Mouse (Mus musculus): Measurements from ENCODE around the gene Acvr1b. TPM values are rescaled to one million over a fixed set of nuclear protein-coding genes. Genes with fewer than 3 reads are reported as not detected.
A peak's percentile ranks its signal among the peaks of the same experiment; 100 is the strongest.

Acvr1b gene
- polyA plus RNA-seq, 1 experiment from 2014 or later: 5.5 TPM

- Histone ChIP-seq H3K4me1 (peaks cover 19% of the 10 kb centered on the region), H3K4me3 (no peak overlapping the region), H3K27me3 (replicated peaks; ENCODE audit: low read depth, poor library complexity, severe bottlenecking) (peaks cover 20% of the 10 kb centered on the region), H3K36me3 (replicated peaks) (no peaks in the 10 kb centered on the region), H3K27ac (replicated peaks) (no peak overlapping the region), H3K9me3 (no peaks in the 10 kb centered on the region)
- 80% methylated on average over 10 of the region's 10 CpGs for WGBS
- DNase-seq (ENCODE audit: low spot score): no peak
Measured at GRCm38 (mm10) chr15:101170413-101170980, 3.4 kb upstream of the Acvr1b start.

- H3K27ac ChIP-seq (replicated peaks): no peak overlapping the region
- DNase-seq (ENCODE audit: low spot score): no peak
- no peaks in the 10 kb centered on the region for H3K9me3 ChIP-seq
- peaks cover 17% of the 10 kb centered on the region for H3K27me3 ChIP-seq (replicated peaks; ENCODE audit: low read depth, poor library complexity, severe bottlenecking)
- H3K36me3 ChIP-seq (replicated peaks): no peaks in the 10 kb centered on the region
- H3K4me3 ChIP-seq: no peak overlapping the region
- WGBS: 82% methylated on average over 4 of the region's 4 CpGs
- peaks cover 20% of the 10 kb centered on the region for H3K4me1 ChIP-seq
Measured at GRCm38 (mm10) chr15:101171272-101171671, 2.6 kb upstream of the Acvr1b start.

- no peak for DNase-seq (ENCODE audit: low spot score)
- peaks cover 28% of the 10 kb centered on the region for H3K4me1 ChIP-seq
- WGBS: 88% methylated on average over 2 of the region's 2 CpGs
- H3K27ac ChIP-seq (replicated peaks): no peak overlapping the region
- no peaks in the 10 kb centered on the region for H3K9me3 ChIP-seq
- peaks cover 17% of the 10 kb centered on the region for H3K27me3 ChIP-seq (replicated peaks; ENCODE audit: low read depth, poor library complexity, severe bottlenecking)
- H3K4me3 ChIP-seq: no peak overlapping the region
- H3K36me3 ChIP-seq (replicated peaks): no peaks in the 10 kb centered on the region
Measured at GRCm38 (mm10) chr15:101172016-101172415, 1.9 kb upstream of the Acvr1b start.

- peaks cover 49% of the 10 kb centered on the region for H3K4me1 ChIP-seq
- H3K9me3 ChIP-seq: no peaks in the 10 kb centered on the region
- DNase-seq (ENCODE audit: low spot score): peak; percentile 29
- H3K27ac ChIP-seq (replicated peaks): peak overlapping the region; percentile 97
- peaks cover 14% of the 10 kb centered on the region for H3K27me3 ChIP-seq (replicated peaks; ENCODE audit: low read depth, poor library complexity, severe bottlenecking)
- no peaks in the 10 kb centered on the region for H3K36me3 ChIP-seq (replicated peaks)
- H3K4me3 ChIP-seq: peak overlapping the region; percentile 92
- under 1% methylated on average over 46 of the region's 46 CpGs for WGBS
Measured at GRCm38 (mm10) chr15:101174294-101175130, 645 bp downstream of the Acvr1b start.

- Histone ChIP-seq H3K27ac (replicated peaks) (peak overlapping the region; percentile 97), H3K27me3 (replicated peaks; ENCODE audit: low read depth, poor library complexity, severe bottlenecking) (peaks cover 14% of the 10 kb centered on the region), H3K9me3 (no peaks in the 10 kb centered on the region), H3K36me3 (replicated peaks) (no peaks in the 10 kb centered on the region), H3K4me1 (peaks cover 52% of the 10 kb centered on the region), H3K4me3 (peak overlapping the region; percentile 92)
- DNase-seq (ENCODE audit: low spot score): peak; percentile 39
- WGBS: 18% methylated on average over 5 of the region's 5 CpGs
Measured at GRCm38 (mm10) chr15:101175131-101175460, 1.2 kb downstream of the Acvr1b start.

GRCm38 (mm10) chr15:101175613-101176283, 1.9 kb downstream of the Acvr1b start:
- Histone ChIP-seq H3K27me3 (replicated peaks; ENCODE audit: low read depth, poor library complexity, severe bottlenecking) (peaks cover 14% of the 10 kb centered on the region), H3K27ac (replicated peaks) (peak overlapping the region; percentile 97), H3K36me3 (replicated peaks) (no peaks in the 10 kb centered on the region), H3K9me3 (no peaks in the 10 kb centered on the region), H3K4me3 (peak overlapping the region; percentile 92), H3K4me1 (peaks cover 58% of the 10 kb centered on the region)
- peak; percentile 54 for DNase-seq (ENCODE audit: low spot score)
- 35% methylated on average over 17 of the region's 17 CpGs for WGBS

- Histone ChIP-seq H3K4me3 (peak overlapping the region; percentile 92), H3K9me3 (no peaks in the 10 kb centered on the region), H3K27me3 (replicated peaks; ENCODE audit: low read depth, poor library complexity, severe bottlenecking) (peaks cover 14% of the 10 kb centered on the region), H3K36me3 (replicated peaks) (no peaks in the 10 kb centered on the region), H3K27ac (replicated peaks) (no peak overlapping the region), H3K4me1 (peaks cover 64% of the 10 kb centered on the region)
- no peak for DNase-seq (ENCODE audit: low spot score)
- 56% methylated on average over 3 of the region's 3 CpGs for WGBS
Measured at GRCm38 (mm10) chr15:101176284-101176680, 2.4 kb downstream of the Acvr1b start.

- Histone ChIP-seq H3K9me3 (no peaks in the 10 kb centered on the region), H3K4me1 (peaks cover 69% of the 10 kb centered on the region)
Measured at GRCm38 (mm10) chr15:101176795-101177691, 3.2 kb downstream of the Acvr1b start.

GRCm38 (mm10) chr15:101180363-101181105, 6.7 kb downstream of the Acvr1b start:
- H3K4me1 ChIP-seq: peaks cover 68% of the 10 kb centered on the region
- H3K27me3 ChIP-seq (replicated peaks; ENCODE audit: low read depth, poor library complexity, severe bottlenecking): no peaks in the 10 kb centered on the region
- no peak overlapping the region for H3K4me3 ChIP-seq
- H3K36me3 ChIP-seq (replicated peaks): peaks cover 22% of the 10 kb centered on the region
- no peak overlapping the region for H3K27ac ChIP-seq (replicated peaks)
- WGBS: 77% methylated on average over 15 of the region's 15 CpGs
- DNase-seq (ENCODE audit: low spot score): no peak
- H3K9me3 ChIP-seq: no peaks in the 10 kb centered on the region

More at GRCm38 (mm10) chr15:101176795-101177691, 3.2 kb downstream of the Acvr1b start:
- no peak for DNase-seq (ENCODE audit: low spot score)
- Histone ChIP-seq H3K36me3 (replicated peaks) (no peaks in the 10 kb centered on the region), H3K27ac (replicated peaks) (no peak overlapping the region), H3K4me3 (no peak overlapping the region; the same call in 1 of the 2 replicates), H3K27me3 (replicated peaks; ENCODE audit: low read depth, poor library complexity, severe bottlenecking) (peaks cover 10% of the 10 kb centered on the region)
- WGBS: 74% methylated on average over 8 of the region's 8 CpGs

- H3K4me1 ChIP-seq: peaks cover 63% of the 10 kb centered on the region
- WGBS: 26% methylated on average over 5 of the region's 5 CpGs
- H3K27ac ChIP-seq (replicated peaks): peak overlapping the region; percentile 5; the same call in 1 of the 2 replicates
Measured at GRCm38 (mm10) chr15:101181106-101181466, 7.2 kb downstream of the Acvr1b start.

GRCm38 (mm10) chr15:101181500-101181899, 7.6 kb downstream of the Acvr1b start:
- no peaks in the 10 kb centered on the region for H3K9me3 ChIP-seq
- peak overlapping the region; percentile 5; the same call in 1 of the 2 replicates for H3K27ac ChIP-seq (replicated peaks)
- H3K4me3 ChIP-seq: no peak overlapping the region
- H3K36me3 ChIP-seq (replicated peaks): peaks cover 32% of the 10 kb centered on the region
- DNase-seq (ENCODE audit: low spot score): no peak
- H3K4me1 ChIP-seq: peaks cover 58% of the 10 kb centered on the region
- H3K27me3 ChIP-seq (replicated peaks; ENCODE audit: low read depth, poor library complexity, severe bottlenecking): no peaks in the 10 kb centered on the region
- 23% methylated on average over 4 of the region's 4 CpGs for WGBS

More at GRCm38 (mm10) chr15:101181106-101181466, 7.2 kb downstream of the Acvr1b start:
- Histone ChIP-seq H3K36me3 (replicated peaks) (peaks cover 27% of the 10 kb centered on the region), H3K9me3 (no peaks in the 10 kb centered on the region), H3K27me3 (replicated peaks; ENCODE audit: low read depth, poor library complexity, severe bottlenecking) (no peaks in the 10 kb centered on the region), H3K4me3 (no peak overlapping the region)
- no peak for DNase-seq (ENCODE audit: low spot score)
